20 mouse cellular contexts compared by ENCODE assay signal in the genomic region with DNA sequence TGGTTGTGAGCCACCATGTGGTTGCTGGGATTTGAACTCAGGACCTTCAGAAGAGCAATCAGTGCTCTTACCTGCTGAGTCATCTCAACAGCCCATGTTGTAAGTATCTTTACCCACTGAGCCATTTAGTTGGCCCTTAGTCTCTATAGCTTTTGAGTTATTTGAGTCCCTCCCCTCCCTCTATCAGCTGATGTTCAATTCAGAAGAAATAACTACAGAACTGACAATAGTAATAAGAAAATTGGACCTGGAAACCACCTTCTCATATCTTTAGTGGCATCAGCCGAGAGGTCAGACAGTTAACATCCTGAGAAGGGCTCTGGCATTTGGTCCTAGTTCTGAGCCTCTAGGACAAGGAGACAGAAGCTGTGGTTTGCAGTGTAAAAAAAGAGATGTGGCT. TPM values are rescaled to one million over a fixed set of nuclear protein-coding genes. Genes with fewer than 3 reads are reported as not detected.
A peak's percentile ranks its signal among the peaks of the same experiment; 100 is the strongest.
DNase-seq lines count a peak whose midpoint lies in the region; ATAC-seq and TF ChIP-seq lines count a peak whose summit lies in the region.
"Had no signal": no experiment of that assay in that cellular context is flagged by ENCODE, and none has a peak within 500 bp of the region (broad histone marks: within the 10 kb centered on the region; RNA-seq: fewer than 3 reads in every experiment).

No protein-coding gene starts in this region.

- TF ChIP-seq CTCF in liver, postnatal 0 days (IDR thresholded peaks at IDR 0.05; ENCODE audit: low read depth) = no peak

- H3K9ac ChIP-seq in heart, embryonic 13.5 days = no peak overlapping the region
- H3K9ac ChIP-seq in liver, postnatal 0 days (replicated peaks) = no peak overlapping the region
- H3K9ac ChIP-seq in liver, embryonic 11.5 days (ENCODE audit: low read depth, low read length) = no peak overlapping the region
- H3K9ac ChIP-seq in intestine, embryonic 16.5 days (ENCODE audit: low read depth, low read length) = no peak overlapping the region
- H3K9ac ChIP-seq: limb, embryonic 12.5 days; midbrain, embryonic 15.5 days had no signal

- H3K27me3 ChIP-seq in heart, embryonic 13.5 days (replicated peaks) = no peaks in the 10 kb centered on the region
- no peaks in the 10 kb centered on the region for H3K27me3 ChIP-seq in liver, postnatal 0 days (ENCODE audit: insufficient read depth, low read length)
- H3K27me3 ChIP-seq in liver, embryonic 11.5 days (replicated peaks; ENCODE audit: control insufficient read depth, insufficient read depth, low read length) = no peaks in the 10 kb centered on the region
- no peaks in the 10 kb centered on the region for H3K27me3 ChIP-seq in intestine, embryonic 16.5 days (replicated peaks; ENCODE audit: control insufficient read depth, insufficient read depth, low read length)
- H3K27me3 ChIP-seq: midbrain, embryonic 15.5 days had no signal

- no peak for ATAC-seq in heart, embryonic 13.5 days (ENCODE audit: extremely low read depth, insufficient number of reproducible peaks, low FRiP score, low TSS enrichment)
- no peak for ATAC-seq in liver, postnatal 0 days
- ATAC-seq in liver, embryonic 11.5 days (replicated peaks; ENCODE audit: low FRiP score) = no peak
- no peak for ATAC-seq in intestine, embryonic 16.5 days
- ATAC-seq: hindbrain, embryonic 16.5 days; midbrain, embryonic 15.5 days had no signal

- 77% methylated on average over 1 of the region's 1 CpGs for WGBS in heart, embryonic 13.5 days
- 62% methylated on average over 1 of the region's 1 CpGs for WGBS in liver, postnatal 0 days (ENCODE audit: insufficient replicate concordance)
- 66% methylated on average over 1 of the region's 1 CpGs for WGBS in liver, embryonic 11.5 days
- WGBS in intestine, embryonic 16.5 days = 81% methylated on average over 1 of the region's 1 CpGs

- H3K9me3 ChIP-seq in heart, embryonic 13.5 days = no peaks in the 10 kb centered on the region
- H3K9me3 ChIP-seq in liver, postnatal 0 days (ENCODE audit: low read length) = no peaks in the 10 kb centered on the region
- no peaks in the 10 kb centered on the region for H3K9me3 ChIP-seq in liver, embryonic 11.5 days (ENCODE audit: control insufficient read depth, low read length)
- H3K9me3 ChIP-seq in intestine, embryonic 16.5 days (ENCODE audit: control insufficient read depth, low read length) = no peaks in the 10 kb centered on the region
- H3K9me3 ChIP-seq: forebrain, embryonic 10.5 days; limb, embryonic 12.5 days; midbrain, embryonic 15.5 days had no signal

- H3K4me2 ChIP-seq in heart, embryonic 13.5 days = peak overlapping the region; percentile 1; the same call in 1 of the 2 replicates
- peak overlapping the region; percentile 71 for H3K4me2 ChIP-seq in liver, postnatal 0 days (ENCODE audit: low read depth, low read length)
- no peak overlapping the region for H3K4me2 ChIP-seq in liver, embryonic 11.5 days
- H3K4me2 ChIP-seq in intestine, embryonic 16.5 days (ENCODE audit: low read depth, low read length) = peak overlapping the region; percentile 14; the same call in 1 of the 2 replicates
- H3K4me2 ChIP-seq: limb, embryonic 12.5 days; midbrain, embryonic 15.5 days had no signal

- DNase-seq in heart, postnatal 4 days = no peak
- no peak for DNase-seq in liver, postnatal 0 days
- DNase-seq in liver, embryonic 11.5 days (ENCODE audit: low spot score) = no peak
- DNase-seq in natural killer cell, adult 2 months (ENCODE audit: low spot score in 2 of 2) = no peak
- DNase-seq in Muller cell, postnatal 12 days (ENCODE audit: inconsistent ontology term) = no peak
- DNase-seq: adrenal gland, postnatal 36 days; cerebellum, adult 9-11 months; kidney, adult 2 months; kidney, postnatal 36 days; lung, adult 2 months; spleen, adult 18-20 months; thymus, postnatal 36 days had no signal

- TF ChIP-seq EP300 in liver, postnatal 0 days (IDR thresholded peaks at IDR 0.05; ENCODE audit: low read depth) = no peak

- peaks cover 65% of the 10 kb centered on the region for H3K36me3 ChIP-seq in heart, embryonic 13.5 days
- peaks cover 22% of the 10 kb centered on the region for H3K36me3 ChIP-seq in liver, postnatal 0 days (replicated peaks; ENCODE audit: insufficient read depth, low read length)
- H3K36me3 ChIP-seq in liver, embryonic 11.5 days (ENCODE audit: control insufficient read depth, insufficient read depth, low read length) = no peaks in the 10 kb centered on the region
- peaks cover 16% of the 10 kb centered on the region for H3K36me3 ChIP-seq in intestine, embryonic 16.5 days (ENCODE audit: control insufficient read depth, insufficient read depth, low read length)

- no peak overlapping the region for H3K27ac ChIP-seq in heart, embryonic 13.5 days (replicated peaks)
- H3K27ac ChIP-seq in liver, postnatal 0 days (ENCODE audit: low read depth) = peak overlapping the region; percentile 58
- no peak overlapping the region for H3K27ac ChIP-seq in liver, embryonic 11.5 days (ENCODE audit: low read depth, low read length)
- peak overlapping the region; percentile 74 for H3K27ac ChIP-seq in intestine, embryonic 16.5 days (ENCODE audit: low read length)
- H3K27ac ChIP-seq: forebrain, embryonic 10.5 days; limb, embryonic 12.5 days; midbrain, embryonic 15.5 days had no signal

- H3K4me1 ChIP-seq in heart, embryonic 13.5 days = peaks cover 77% of the 10 kb centered on the region
- peaks cover 46% of the 10 kb centered on the region for H3K4me1 ChIP-seq in liver, postnatal 0 days (ENCODE audit: insufficient read depth)
- H3K4me1 ChIP-seq in liver, embryonic 11.5 days (replicated peaks; ENCODE audit: control insufficient read depth, insufficient read depth, low read length) = peaks cover 13% of the 10 kb centered on the region
- peaks cover 30% of the 10 kb centered on the region for H3K4me1 ChIP-seq in intestine, embryonic 16.5 days (ENCODE audit: control insufficient read depth, insufficient read depth, low read length)

- no peak overlapping the region for H3K4me3 ChIP-seq in heart, embryonic 13.5 days
- no peak overlapping the region for H3K4me3 ChIP-seq in liver, postnatal 0 days (ENCODE audit: low read depth, low read length)
- no peak overlapping the region for H3K4me3 ChIP-seq in liver, embryonic 11.5 days (ENCODE audit: low read depth, low read length)
- H3K4me3 ChIP-seq in intestine, embryonic 16.5 days (ENCODE audit: low read length) = no peak overlapping the region
- H3K4me3 ChIP-seq: forebrain, embryonic 10.5 days; limb, embryonic 12.5 days; midbrain, embryonic 15.5 days had no signal

RNA-seq across cellular contexts. Expression of gene Prkcg, which starts 5.8 kb away (rescaled TPM):
- 0.04 and 0.13 TPM in 2 replicates for polyA plus RNA-seq in heart, embryonic 13.5 days (2015; fragmentation: Nextera tagmentation; extraction: Ambion mirVana)
- total RNA-seq in heart, postnatal 4 days (2021) = 1 to 10 TPM; 5.7 to 8.5 TPM
- polyA plus RNA-seq in liver, postnatal 0 days (2015; fragmentation: Nextera tagmentation; extraction: Ambion mirVana) = 0.04 and 0.09 TPM in 2 replicates
- not detected in 2 replicates for polyA plus RNA-seq in liver, embryonic 11.5 days (2014; fragmentation: Nextera tagmentation; extraction: Ambion mirVana)
- polyA plus RNA-seq in intestine, embryonic 16.5 days (2015; fragmentation: Nextera tagmentation; extraction: Ambion mirVana) = 0.16 and 0.28 TPM in 2 replicates
- polyA plus RNA-seq: limb, embryonic 12.5 days had no signal

RNA-seq across cellular contexts. Expression of gene Myadm, which starts 5.9 kb away (rescaled TPM):
- 159 and 162 TPM in 2 replicates for polyA plus RNA-seq in heart, embryonic 13.5 days (2015; fragmentation: Nextera tagmentation; extraction: Ambion mirVana)
- 100 to 1,000 TPM; 299 to 315 TPM for total RNA-seq in heart, postnatal 4 days (2021)
- polyA plus RNA-seq in liver, postnatal 0 days (2015; fragmentation: Nextera tagmentation; extraction: Ambion mirVana) = 38.6 and 40.7 TPM in 2 replicates
- 31.3 and 32.7 TPM in 2 replicates for polyA plus RNA-seq in liver, embryonic 11.5 days (2014; fragmentation: Nextera tagmentation; extraction: Ambion mirVana)
- polyA plus RNA-seq in intestine, embryonic 16.5 days (2015; fragmentation: Nextera tagmentation; extraction: Ambion mirVana) = 141 and 148 TPM in 2 replicates

RNA-seq across cellular contexts. Expression of gene Cacng7, which starts 38.0 kb away (rescaled TPM):
- 0.19 and 0.51 TPM in 2 replicates for polyA plus RNA-seq in heart, embryonic 13.5 days (2015; fragmentation: Nextera tagmentation; extraction: Ambion mirVana)
- total RNA-seq in heart, postnatal 4 days (2021) = 1 to 10 TPM; 6.9 to 7.4 TPM
- 0.12 and 0.13 TPM in 2 replicates for polyA plus RNA-seq in liver, postnatal 0 days (2015; fragmentation: Nextera tagmentation; extraction: Ambion mirVana)
- polyA plus RNA-seq in liver, embryonic 11.5 days (2014; fragmentation: Nextera tagmentation; extraction: Ambion mirVana) = 0.29 and 0.42 TPM in 2 replicates
- polyA plus RNA-seq in intestine, embryonic 16.5 days (2015; fragmentation: Nextera tagmentation; extraction: Ambion mirVana) = 0.53 and 1.1 TPM in 2 replicates

RNA-seq across cellular contexts. Expression of gene Nlrp12, which starts 45.3 kb away (rescaled TPM):
- polyA plus RNA-seq in heart, embryonic 13.5 days (2015; fragmentation: Nextera tagmentation; extraction: Ambion mirVana) = not detected in 2 replicates
- under 1 TPM; 0.07 TPM for total RNA-seq in heart, postnatal 4 days (2021)
- polyA plus RNA-seq in liver, postnatal 0 days (2015; fragmentation: Nextera tagmentation; extraction: Ambion mirVana) = 4.2 and 5.1 TPM in 2 replicates
- 0.06 and 0.07 TPM in 2 replicates for polyA plus RNA-seq in liver, embryonic 11.5 days (2014; fragmentation: Nextera tagmentation; extraction: Ambion mirVana)
- polyA plus RNA-seq in intestine, embryonic 16.5 days (2015; fragmentation: Nextera tagmentation; extraction: Ambion mirVana) = 0.01 TPM in 1 of 2 replicates, not detected in the other
- total RNA-seq: gastrocnemius, postnatal 4 days; heart, postnatal 25 days had no signal
- polyA plus RNA-seq: forebrain, embryonic 10.5 days; limb, embryonic 12.5 days had no signal

Comparison
In these comparisons a context has a peak if more than half of its experiments do, and no peak if none do; other contexts are left out.
1. H3K27ac ChIP-seq: peak in liver, postnatal 0 days (single experiment) and intestine, embryonic 16.5 days (single experiment); none in heart, embryonic 13.5 days (single experiment) and liver, embryonic 11.5 days (single experiment).